Mouse (Mus musculus) WW6 (cell line): ENCODE results near the gene Dnase1l2.

ENCODE experiments used
- DNase-seq: peaks from one replicate; pipeline ENCODE4 v3.0.0-alpha.2; 2013; ENCODE audit warnings: low read depth, low spot score

Dnase1l2 gene

GRCm38 (mm10) chr17:24442632-24443155, at the start of gene Dnase1l2:
Gene Dnase1l2, minus strand, starts transcription at chr17:24443105.
- no peak for DNase-seq

- DNase-seq, result no peak
These were observed 47.5 kb upstream of the Dnase1l2 start for GRCm38 (mm10) chr17:24490399-24490798.

GRCm38 (mm10) chr17:24489265-24490030, 46.5 kb upstream of the Dnase1l2 start:
- DNase-seq, result no peak

- DNase-seq, result no peak
These were observed 45.9 kb upstream of the Dnase1l2 start for GRCm38 (mm10) chr17:24488662-24489264.

- no peak for DNase-seq
These were observed 45.3 kb upstream of the Dnase1l2 start, which contains the start of gene Caskin1 for GRCm38 (mm10) chr17:24488186-24488661. Gene Caskin1, plus strand, starts transcription at chr17:24488601.

- DNase-seq, result no peak
These were observed 42.4 kb upstream of the Dnase1l2 start for GRCm38 (mm10) chr17:24485090-24485860.

- DNase-seq, result no peak
These were observed 40.6 kb upstream of the Dnase1l2 start for GRCm38 (mm10) chr17:24483495-24483894.

GRCm38 (mm10) chr17:24481027-24481815, 38.3 kb upstream of the Dnase1l2 start:
- no peak for DNase-seq

GRCm38 (mm10) chr17:24480201-24480826, 37.4 kb upstream of the Dnase1l2 start:
- no peak for DNase-seq

GRCm38 (mm10) chr17:24479431-24479830, 36.5 kb upstream of the Dnase1l2 start:
- DNase-seq, result no peak

GRCm38 (mm10) chr17:24478663-24479380, 35.9 kb upstream of the Dnase1l2 start, which contains the start of gene Mlst8:
Gene Mlst8, minus strand, starts transcription at chr17:24479078.
- peak; percentile 91 for DNase-seq

GRCm38 (mm10) chr17:24477985-24478600, 35.2 kb upstream of the Dnase1l2 start:
- DNase-seq, result no peak

GRCm38 (mm10) chr17:24477053-24477984, 34.4 kb upstream of the Dnase1l2 start:
- no peak for DNase-seq

- DNase-seq, result no peak
These were observed 33.3 kb upstream of the Dnase1l2 start for GRCm38 (mm10) chr17:24476022-24476776.

GRCm38 (mm10) chr17:24475586-24475985, 32.7 kb upstream of the Dnase1l2 start:
- DNase-seq, result no peak

- no peak for DNase-seq
These were observed 31.7 kb upstream of the Dnase1l2 start for GRCm38 (mm10) chr17:24474557-24474956.

GRCm38 (mm10) chr17:24473612-24474275, 30.8 kb upstream of the Dnase1l2 start, which contains the start of gene Bricd5:
Gene Bricd5, plus strand, starts transcription at chr17:24473884.
- DNase-seq, result no peak
